Mouse (Mus musculus) midbrain, embryonic 16.5 days (tissue): ENCODE data around the gene Tbc1d22b. TPM values are rescaled to one million over a fixed set of nuclear protein-coding genes. Genes with fewer than 3 reads are reported as not detected.
"Not testable (repeated sequence)": the region's sequence is repeated elsewhere in the genome, so short reads cannot be mapped to it uniquely, and the experiment has no call there.

ENCODE experiments used
- ATAC-seq: fragments of 200-750 bp; cut with Nextera tagmentation; 2 replicates; pipeline ENCODE4 v1.8.0; 2017; ENCODE audit warnings: moderate TSS enrichment
- H3K27ac ChIP-seq: fragments of 300-500 bp; sonication (generic); 2 replicates; pipeline ENCODE4 v1.5.1; 2014; ENCODE audit warnings: mild to moderate bottlenecking, low read length, mixed read lengths
- H3K27me3 ChIP-seq: fragments of 300-500 bp; sonication (generic); 2 replicates; pipeline ENCODE4 v1.6.1; 2014; ENCODE audit warnings: low read depth, low read length, mixed read lengths; ENCODE audit not compliant: control insufficient read depth, insufficient read depth
- H3K36me3 ChIP-seq: fragments of 300-500 bp; sonication (generic); 2 replicates; pipeline ENCODE4 v1.6.1; 2014; ENCODE audit warnings: mild to moderate bottlenecking, low read length, moderate library complexity, mixed read lengths; ENCODE audit not compliant: control insufficient read depth, insufficient read depth
- H3K4me1 ChIP-seq: fragments of 300-500 bp; sonication (generic); 2 replicates; pipeline ENCODE4 v1.6.1; 2014; ENCODE audit warnings: mild to moderate bottlenecking, low read length, mixed read lengths; ENCODE audit not compliant: control insufficient read depth, insufficient read depth
- H3K4me2 ChIP-seq: fragments of 300-500 bp; sonication (generic); 2 replicates; pipeline ENCODE4 v1.6.1; 2014; ENCODE audit warnings: mild to moderate bottlenecking, low read length, mixed read lengths
- H3K4me3 ChIP-seq: fragments of 300-500 bp; sonication (generic); 2 replicates; pipeline ENCODE4 v1.5.1; 2014; ENCODE audit warnings: low read depth, mild to moderate bottlenecking, low read length, moderate library complexity, mixed read lengths
- H3K9ac ChIP-seq: fragments of 300-500 bp; sonication (generic); 2 replicates; pipeline ENCODE4 v1.6.1; 2014; ENCODE audit warnings: low read depth, low read length, mixed read lengths
- H3K9me3 ChIP-seq: fragments of 300-500 bp; sonication (generic); replicated peaks from 2 replicates; pipeline ENCODE4 v1.6.1; 2014; ENCODE audit warnings: mild to moderate bottlenecking, low read length, mixed read lengths; ENCODE audit not compliant: control insufficient read depth, poor library complexity, severe bottlenecking
- WGBS: fragments of 180-500 bp; shearing (Covaris S2); extraction: QIAGEN DNeasy Blood & Tissue Kit; methylation state at CpG from one replicate; pipeline ENCODE4 v1.1.7; 2014; 5-methylcytosine and 5-hydroxymethylcytosine counted together
- polyA plus RNA-seq: library from polyadenylated mRNA; unstranded; fragments of >200 nt; fragmentation: Nextera tagmentation; extraction: Ambion mirVana; gene quantifications from 2 replicates; pipeline ENCODE4 v1.2.1, GENCODE M21; 2015

Gene Tbc1d22b
- polyA plus RNA-seq, 1 experiment from 2014 or later, result 32.2 TPM

DNA sequence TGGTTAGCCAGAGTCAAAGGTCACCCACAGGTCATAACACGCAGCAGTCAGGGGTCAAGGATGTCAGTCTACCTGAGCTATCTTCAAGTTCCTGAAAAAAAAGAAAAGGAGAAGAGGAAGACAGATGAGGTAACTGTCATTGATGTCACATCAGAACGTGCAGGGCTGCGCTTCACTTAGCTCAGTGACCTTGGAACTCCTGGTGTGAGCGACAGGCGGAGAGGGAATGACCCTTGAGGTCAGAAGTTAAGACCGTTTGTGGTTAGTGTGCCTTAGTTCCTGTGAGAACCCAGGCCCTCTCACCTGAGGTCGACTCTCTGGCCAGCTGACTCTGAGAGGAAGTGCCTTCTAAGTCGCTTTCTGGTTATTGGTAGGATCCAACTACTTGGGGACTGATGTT is 38.9 kb upstream of the Tbc1d22b start:
- WGBS, result 75% methylated on average over 8 of the region's 8 CpGs

DNA sequence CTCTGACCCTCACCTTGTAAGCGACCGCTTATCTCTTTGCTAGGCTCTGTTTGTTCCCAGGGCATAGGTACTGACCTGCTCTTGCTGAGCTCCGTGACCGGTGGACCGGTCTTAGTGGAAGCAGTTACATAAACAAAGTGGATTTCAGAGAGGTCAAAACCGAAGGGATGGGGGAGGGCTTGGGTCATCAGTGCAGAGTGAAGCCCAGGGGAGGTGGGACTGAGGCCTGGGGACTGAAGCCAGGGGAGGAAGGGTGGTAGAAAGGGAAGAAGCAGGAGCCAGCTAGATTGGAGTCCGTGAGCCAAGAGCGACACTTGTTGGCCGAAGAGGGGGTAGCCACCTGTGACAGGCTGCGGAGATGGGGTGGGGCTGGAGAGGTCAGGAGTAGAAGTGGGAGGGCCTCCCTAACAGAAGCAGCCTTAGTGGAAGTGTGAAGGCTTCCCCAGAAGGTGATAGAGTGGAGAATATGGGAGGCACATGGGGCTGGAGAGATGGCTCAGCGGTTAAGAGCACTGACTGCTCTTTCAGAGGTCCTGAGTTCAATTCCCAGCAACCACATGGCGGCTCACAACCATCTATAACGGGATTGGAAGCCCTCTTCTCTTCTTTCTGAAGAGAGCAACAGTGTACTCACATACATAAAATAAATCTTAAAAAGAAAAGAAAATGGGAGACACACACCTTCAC is 36.4 kb upstream of the Tbc1d22b start:
- no peak overlapping the region for H3K27ac ChIP-seq
- H3K27me3 ChIP-seq, result no peaks in the 10 kb centered on the region
- no peaks in the 10 kb centered on the region for H3K9me3 ChIP-seq
- H3K4me2 ChIP-seq, result no peak overlapping the region
- peak; percentile 51; the same call in 1 of the 2 replicates for ATAC-seq
- WGBS, result 37% methylated on average over 13 of the region's 13 CpGs
- H3K4me3 ChIP-seq, result no peak overlapping the region
- H3K36me3 ChIP-seq, result no peaks in the 10 kb centered on the region
- no peaks in the 10 kb centered on the region for H3K4me1 ChIP-seq
- H3K9ac ChIP-seq, result no peak overlapping the region

More for the DNA sequence above, 38.9 kb upstream of the Tbc1d22b start:
- no peak overlapping the region for H3K4me2 ChIP-seq
- H3K27ac ChIP-seq, result no peak overlapping the region
- H3K27me3 ChIP-seq, result no peaks in the 10 kb centered on the region
- H3K9me3 ChIP-seq, result no peaks in the 10 kb centered on the region
- no peak for ATAC-seq
- H3K9ac ChIP-seq, result no peak overlapping the region
- H3K4me3 ChIP-seq, result no peak overlapping the region
- no peaks in the 10 kb centered on the region for H3K36me3 ChIP-seq
- H3K4me1 ChIP-seq, result no peaks in the 10 kb centered on the region

DNA sequence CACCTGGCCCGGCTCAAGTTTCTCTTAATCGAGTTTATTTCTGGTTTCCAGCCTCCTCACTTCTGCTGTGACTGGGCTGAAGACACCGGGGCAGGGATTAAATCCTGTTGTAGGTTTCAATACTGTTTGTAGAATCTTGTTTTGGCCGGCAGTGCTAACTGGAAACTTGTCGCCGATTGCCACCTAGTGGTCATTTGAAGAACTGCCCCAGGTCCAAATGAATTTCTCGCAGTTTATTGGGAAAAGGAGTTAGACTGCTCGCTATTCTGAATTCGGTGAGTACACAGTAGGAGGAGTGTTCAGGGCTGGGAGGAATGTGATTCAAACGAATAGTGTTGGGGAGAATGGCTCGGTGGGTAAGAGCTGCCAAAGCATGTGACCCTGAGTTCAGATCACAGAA is 35.1 kb upstream of the Tbc1d22b start:
- no peak overlapping the region for H3K27ac ChIP-seq
- WGBS, result 3% methylated on average over 11 of the region's 11 CpGs
- H3K27me3 ChIP-seq, result no peaks in the 10 kb centered on the region
- H3K4me2 ChIP-seq, result no peak overlapping the region
- no peak overlapping the region for H3K9ac ChIP-seq
- no peaks in the 10 kb centered on the region for H3K9me3 ChIP-seq
- H3K4me3 ChIP-seq, result no peak overlapping the region
- peak; percentile 73; the same call in 1 of the 2 replicates for ATAC-seq
- no peaks in the 10 kb centered on the region for H3K4me1 ChIP-seq
- H3K36me3 ChIP-seq, result no peaks in the 10 kb centered on the region

DNA sequence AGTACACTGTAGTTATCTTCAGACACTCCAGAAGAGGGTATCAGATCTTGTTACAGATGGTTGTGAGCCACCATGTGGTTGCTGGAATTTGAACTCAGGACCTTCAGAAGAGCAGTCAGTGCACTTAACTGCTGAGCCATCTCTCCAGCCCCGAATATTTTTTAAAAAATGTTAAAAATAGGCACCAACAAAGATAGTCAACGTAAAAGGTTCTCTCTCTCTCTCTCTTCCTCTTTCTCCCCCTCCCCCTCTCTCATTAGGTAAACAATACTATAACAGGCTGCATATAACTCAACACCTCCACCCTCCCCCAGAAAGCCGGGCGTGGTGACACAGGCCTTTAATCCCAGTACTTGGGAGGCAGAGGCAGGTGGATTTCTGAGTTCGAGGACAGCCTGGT is 30.9 kb upstream of the Tbc1d22b start:
- not testable (repeated sequence) for H3K36me3 ChIP-seq, ATAC-seq, H3K9ac ChIP-seq, H3K9me3 ChIP-seq, H3K4me3 ChIP-seq, H3K4me1 ChIP-seq, H3K27me3 ChIP-seq, H3K27ac ChIP-seq, H3K4me2 ChIP-seq
- 94% methylated on average over 5 of the region's 5 CpGs for WGBS

DNA sequence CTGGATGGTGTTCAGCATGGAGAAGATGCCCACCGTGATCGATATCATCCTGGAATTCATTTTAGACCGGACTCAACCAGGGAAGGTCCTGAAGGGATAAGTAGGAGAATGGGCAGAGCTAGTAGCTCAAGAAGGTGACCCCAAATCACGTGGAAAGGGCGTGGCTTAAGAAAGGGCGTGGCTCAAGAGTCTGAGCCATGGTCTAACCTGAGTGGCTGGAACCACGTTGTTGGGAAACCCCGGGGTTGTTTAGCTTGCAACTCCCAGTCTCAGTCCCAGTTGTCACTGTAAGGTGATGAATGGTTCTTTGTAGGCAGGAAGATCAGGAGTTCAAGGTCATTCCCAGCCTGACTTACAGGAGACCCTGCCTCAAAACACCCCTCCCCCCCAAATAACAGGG is 29.9 kb upstream of the Tbc1d22b start:
- Histone ChIP-seq H3K4me2 (no peak overlapping the region), H3K4me1 (no peaks in the 10 kb centered on the region), H3K27me3 (no peaks in the 10 kb centered on the region), H3K36me3 (no peaks in the 10 kb centered on the region), H3K9me3 (no peaks in the 10 kb centered on the region), H3K27ac (no peak overlapping the region), H3K9ac (no peak overlapping the region), H3K4me3 (no peak overlapping the region)
- WGBS, result 82% methylated on average over 8 of the region's 8 CpGs
- no peak for ATAC-seq

DNA sequence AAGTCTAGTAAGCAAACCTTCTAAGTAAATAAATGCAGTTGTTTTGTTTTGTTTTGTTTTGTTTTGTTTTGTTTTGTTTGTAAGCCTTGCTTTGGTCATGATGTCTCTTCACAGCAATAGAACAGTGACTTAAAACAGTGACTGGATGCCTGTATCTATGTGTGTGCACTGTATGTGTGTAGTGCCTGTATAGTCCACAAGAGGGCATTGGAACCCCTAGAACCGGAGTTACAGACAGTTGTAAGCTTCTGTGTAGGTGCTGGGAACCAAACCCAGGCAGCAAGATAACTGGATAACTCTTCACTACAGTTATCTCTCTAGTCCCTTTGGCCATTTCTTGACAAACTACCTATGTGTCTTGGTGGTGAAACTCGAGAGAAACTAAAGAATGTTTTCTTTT is 24.0 kb upstream of the Tbc1d22b start:
- Histone ChIP-seq H3K27me3 (no peaks in the 10 kb centered on the region), H3K4me3 (no peak overlapping the region), H3K4me2 (no peak overlapping the region), H3K4me1 (no peaks in the 10 kb centered on the region), H3K27ac (no peak overlapping the region), H3K9ac (no peak overlapping the region), H3K9me3 (peaks cover 3% of the 10 kb centered on the region; the same call in 1 of the 2 replicates), H3K36me3 (no peaks in the 10 kb centered on the region)
- 85% methylated on average over 2 of the region's 2 CpGs for WGBS
- ATAC-seq, result no peak

DNA sequence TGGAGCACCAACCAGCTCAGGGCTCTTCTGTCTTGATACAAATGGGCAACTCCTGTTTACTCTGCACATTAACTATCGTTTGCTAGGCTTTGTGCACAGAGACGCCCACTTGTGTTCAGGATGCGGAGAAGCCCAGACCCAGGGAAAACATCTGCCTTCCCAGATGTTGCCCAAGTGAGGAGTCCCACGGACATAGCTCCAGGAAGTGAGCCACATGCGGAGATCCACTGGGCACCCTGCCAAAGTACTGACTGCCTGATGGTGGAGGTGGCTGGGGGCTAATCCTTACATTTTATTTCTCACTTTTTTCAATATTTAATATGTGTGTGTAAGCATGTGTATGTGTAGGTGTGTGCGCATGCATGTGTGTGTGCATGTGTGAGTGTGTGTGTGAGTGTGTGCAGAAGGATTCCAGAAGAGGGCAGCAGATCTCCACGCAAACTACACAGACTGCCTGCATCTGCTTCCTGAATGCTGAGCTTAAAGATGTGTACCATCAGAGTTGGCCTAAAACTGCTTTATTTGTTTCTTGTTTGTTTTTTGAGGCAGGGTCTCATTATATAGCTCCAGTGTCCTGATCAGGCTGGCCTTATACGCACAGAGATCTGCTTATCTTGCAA is 20.9 kb upstream of the Tbc1d22b start:
- no peak overlapping the region for H3K4me3 ChIP-seq
- H3K4me1 ChIP-seq, result no peaks in the 10 kb centered on the region
- H3K9ac ChIP-seq, result no peak overlapping the region
- WGBS, result 87% methylated on average over 8 of the region's 8 CpGs
- H3K27ac ChIP-seq, result no peak overlapping the region
- no peak for ATAC-seq
- no peaks in the 10 kb centered on the region for H3K36me3 ChIP-seq
- peaks cover 3% of the 10 kb centered on the region; the same call in 1 of the 2 replicates for H3K9me3 ChIP-seq
- no peaks in the 10 kb centered on the region for H3K27me3 ChIP-seq
- H3K4me2 ChIP-seq, result no peak overlapping the region

DNA sequence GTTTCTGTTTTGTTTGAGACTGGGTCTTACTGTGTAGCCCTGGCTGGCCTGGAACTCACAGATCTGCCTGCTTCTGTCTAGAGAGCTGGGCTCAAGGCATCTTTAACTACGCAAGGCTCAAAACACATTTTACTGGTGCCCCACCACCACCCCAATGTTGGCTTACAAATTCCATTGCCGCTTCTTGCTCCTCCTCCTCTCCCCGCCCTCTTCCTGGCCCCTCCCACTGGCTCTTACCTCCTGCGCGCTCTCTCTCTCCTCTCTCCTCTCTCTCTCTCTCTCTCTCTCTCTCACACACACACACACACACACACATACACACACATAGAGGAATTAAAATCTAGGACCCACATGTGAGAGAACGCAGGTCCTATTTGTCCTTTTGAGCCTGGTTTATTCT is 19.1 kb upstream of the Tbc1d22b start:
- 80% methylated on average over 6 of the region's 6 CpGs for WGBS
- Histone ChIP-seq H3K27me3 (no peaks in the 10 kb centered on the region), H3K27ac (no peak overlapping the region), H3K9me3 (peaks cover 3% of the 10 kb centered on the region; the same call in 1 of the 2 replicates), H3K9ac (no peak overlapping the region), H3K4me3 (no peak overlapping the region), H3K4me2 (no peak overlapping the region), H3K4me1 (no peaks in the 10 kb centered on the region), H3K36me3 (no peaks in the 10 kb centered on the region)
- ATAC-seq, result no peak

DNA sequence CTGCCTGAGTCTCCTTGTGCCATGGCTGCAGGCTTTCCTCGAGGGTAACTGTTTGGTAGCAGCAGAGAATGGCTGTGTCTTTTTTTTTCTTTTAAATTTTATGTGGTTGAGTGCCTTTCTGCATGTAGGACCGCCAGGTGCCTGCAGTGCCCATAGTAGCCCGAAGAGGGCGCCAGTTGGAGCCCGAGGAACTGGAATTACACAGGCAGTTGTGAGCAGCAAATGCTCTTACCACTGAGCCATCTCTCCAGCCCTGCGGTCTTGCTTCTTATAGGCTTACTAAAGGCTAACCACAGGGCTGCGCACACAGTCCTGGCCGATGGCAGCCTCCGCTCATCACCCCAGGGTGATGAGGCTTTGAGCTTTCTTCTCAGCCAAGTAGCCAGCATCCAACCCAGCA is 18.3 kb upstream of the Tbc1d22b start:
- H3K27me3 ChIP-seq, result no peaks in the 10 kb centered on the region
- H3K36me3 ChIP-seq, result no peaks in the 10 kb centered on the region
- H3K4me3 ChIP-seq, result no peak overlapping the region
- WGBS, result 78% methylated on average over 9 of the region's 9 CpGs
- no peaks in the 10 kb centered on the region for H3K4me1 ChIP-seq
- H3K4me2 ChIP-seq, result no peak overlapping the region
- 0 out of 2 replicates have a peak, but pooled peaks cover 2% of the 10 kb centered on the region for H3K9me3 ChIP-seq
- no peak for ATAC-seq
- no peak overlapping the region for H3K27ac ChIP-seq
- H3K9ac ChIP-seq, result no peak overlapping the region
